Mouse (Mus musculus): Measurements from ENCODE around the gene Acbd3.

Gene Acbd3

GRCm38 (mm10) chr1:180725704-180726179 is at the start of gene Acbd3:
TSS of gene Acbd3 (plus strand) at chr1:180726043.
- in situ Hi-C loops (cut with MboI) = no loop called here

- in situ Hi-C loops (cut with MboI) = no loop called here
Measured at GRCm38 (mm10) chr1:180691284-180691683, 34.6 kb upstream of the Acbd3 start.

DNA sequence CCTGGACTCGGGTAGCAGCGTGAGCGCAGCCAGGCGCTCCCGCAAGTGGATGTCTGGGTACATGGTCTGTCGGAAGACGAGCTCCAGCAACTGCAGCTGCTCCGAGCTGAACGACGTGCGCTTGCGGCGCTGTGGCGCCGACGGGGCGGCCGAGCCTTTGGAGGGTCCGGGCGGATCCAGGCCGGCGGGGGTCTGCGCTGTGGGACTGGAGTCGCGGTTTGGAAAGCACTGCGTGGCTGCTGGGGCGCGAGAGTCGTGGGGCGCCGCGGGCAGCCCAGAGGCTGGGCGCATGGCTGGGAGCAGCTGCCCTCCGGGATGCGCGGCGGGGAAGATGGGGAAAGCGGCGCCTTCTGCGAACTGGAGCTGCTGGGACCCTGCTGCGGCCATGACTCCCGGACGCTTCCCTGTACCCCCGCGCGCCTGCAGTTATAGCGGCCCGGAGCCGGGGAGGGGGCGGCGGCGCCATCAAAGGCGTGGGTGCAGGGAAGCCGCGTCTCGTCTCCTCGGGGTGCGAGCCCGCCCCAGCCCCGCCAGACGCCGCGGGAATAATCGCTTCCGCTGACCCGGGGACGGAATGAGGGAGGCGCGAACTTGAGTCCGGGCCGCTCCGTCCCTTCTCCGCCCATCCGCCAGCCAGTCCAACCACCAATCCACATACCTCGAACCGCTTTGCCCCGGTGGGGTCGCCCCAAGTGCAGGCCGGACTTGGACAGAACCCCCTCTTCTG is 29.1 kb upstream of the Acbd3 start, which contains the start of gene Mixl1:
Mixl1 (minus strand) TSS at position 409 of the 727 bp plus-strand sequence.
- in situ Hi-C loops (cut with MboI) = no loop called here

- in situ Hi-C loops (cut with MboI) = no loop called here
Measured at GRCm38 (mm10) chr1:180698063-180698462, 27.8 kb upstream of the Acbd3 start.

DNA sequence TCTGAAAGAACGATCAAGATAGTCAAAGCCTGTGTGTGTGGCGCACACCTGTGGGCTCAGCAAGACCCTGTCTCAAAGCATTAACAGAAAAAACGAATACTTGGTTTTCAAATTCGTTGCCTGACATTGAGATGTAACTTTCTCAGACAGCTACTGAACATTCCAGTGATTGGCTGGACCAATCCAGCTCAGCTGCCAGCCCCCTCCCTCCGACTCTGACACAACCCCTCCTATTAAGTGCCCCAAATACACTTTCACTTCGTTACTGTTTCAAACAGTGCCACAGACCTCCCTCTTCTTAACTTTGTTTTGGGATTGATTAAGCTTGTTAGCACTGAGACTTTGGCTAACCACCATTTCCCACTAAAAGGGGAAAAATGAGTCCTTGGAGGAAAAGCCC is 22.4 kb upstream of the Acbd3 start:
- in situ Hi-C loops (cut with MboI) = no loop called here

GRCm38 (mm10) chr1:180707368-180707767 is 18.5 kb upstream of the Acbd3 start:
- in situ Hi-C loops (cut with MboI) = no loop called here

DNA sequence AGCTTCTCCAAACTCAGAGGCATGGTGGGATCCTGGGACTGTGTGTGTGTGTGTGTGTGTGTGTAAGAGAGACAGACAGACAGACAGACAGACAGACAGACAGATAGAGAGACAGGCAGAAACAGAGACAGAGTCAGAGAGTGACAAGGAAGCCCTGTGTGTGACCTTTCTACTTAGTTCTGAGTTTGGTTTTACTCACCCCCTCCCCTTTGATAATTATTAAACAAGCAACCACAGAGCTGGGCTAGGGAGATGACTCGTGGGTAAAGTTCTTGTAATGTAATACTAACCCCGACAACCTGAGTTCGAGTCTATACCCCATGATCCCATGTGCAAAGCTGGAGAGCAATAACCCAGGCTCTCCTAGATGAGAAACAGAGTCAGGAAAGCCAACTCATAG is 18.0 kb upstream of the Acbd3 start:
- in situ Hi-C loops (cut with MboI) = no loop called here

DNA sequence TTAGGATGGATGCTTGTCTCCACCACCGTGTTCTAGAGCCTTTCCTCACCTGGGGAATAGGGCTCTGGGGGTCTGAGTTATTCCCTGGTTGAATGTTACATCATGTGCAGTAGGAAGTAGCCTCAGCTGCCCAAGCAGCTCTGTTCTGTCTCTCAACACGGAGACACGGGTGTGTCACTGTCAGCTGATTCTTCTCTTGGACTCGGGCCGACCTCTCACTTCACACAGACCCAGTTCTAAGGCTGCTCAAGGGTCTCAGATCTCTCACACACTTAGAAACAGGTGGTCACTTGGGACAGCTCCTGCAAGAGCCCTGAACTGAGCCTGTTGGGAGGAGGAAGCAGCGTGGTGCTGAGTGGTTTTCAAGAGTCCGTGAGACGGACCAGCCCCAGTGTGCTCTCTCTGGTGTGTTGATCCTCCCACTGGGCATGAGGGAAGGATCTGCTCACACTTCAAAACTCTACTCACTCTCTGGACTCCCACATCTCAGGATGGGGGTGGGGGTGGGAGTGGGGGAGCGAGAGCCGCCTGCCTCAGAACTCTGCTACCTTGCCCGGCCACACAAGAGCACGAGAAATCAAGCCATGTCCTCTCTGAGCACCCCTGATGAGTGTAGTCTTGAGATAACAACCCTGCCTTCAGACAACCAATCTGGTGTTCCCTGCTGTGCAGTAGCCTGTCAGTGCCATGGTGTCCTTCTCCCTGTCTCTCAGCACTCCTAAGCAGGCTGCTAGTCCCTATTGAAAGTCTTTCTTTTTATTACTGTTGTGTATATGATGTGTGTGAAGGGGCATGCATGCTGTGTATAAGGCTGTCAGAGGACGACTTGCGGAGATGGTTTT is 16.7 kb upstream of the Acbd3 start:
- in situ Hi-C loops (cut with MboI) = no loop called here

DNA sequence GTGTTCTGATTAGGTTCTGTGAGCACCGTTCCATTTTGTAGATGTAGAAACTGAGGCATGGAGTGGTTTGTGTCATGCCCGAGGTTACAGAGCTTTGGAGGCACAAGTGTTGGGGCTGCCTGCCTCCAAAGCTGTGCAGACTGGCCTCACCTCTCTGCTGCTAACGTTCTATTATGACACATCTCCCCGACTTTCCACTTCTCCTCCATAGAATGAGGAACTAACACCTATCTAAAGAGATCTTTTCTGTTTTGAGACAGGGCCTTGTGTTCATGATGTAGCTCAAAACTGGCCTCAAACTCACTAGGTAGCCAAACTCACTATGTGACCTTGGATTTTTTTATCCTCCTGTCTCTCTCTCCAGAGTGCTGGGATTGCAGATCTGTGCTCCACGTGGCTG is 7.1 kb upstream of the Acbd3 start:
- in situ Hi-C loops (cut with MboI) = loop anchor here (5.0 kb wide), 1 partner anchor 44 kb away; no protein-coding TSS in a partner anchor

GRCm38 (mm10) chr1:180719483-180719882 is 6.4 kb upstream of the Acbd3 start:
- in situ Hi-C loops (cut with MboI) = loop anchor here (5.0 kb wide), 1 partner anchor 43 kb away; no protein-coding TSS in a partner anchor

DNA sequence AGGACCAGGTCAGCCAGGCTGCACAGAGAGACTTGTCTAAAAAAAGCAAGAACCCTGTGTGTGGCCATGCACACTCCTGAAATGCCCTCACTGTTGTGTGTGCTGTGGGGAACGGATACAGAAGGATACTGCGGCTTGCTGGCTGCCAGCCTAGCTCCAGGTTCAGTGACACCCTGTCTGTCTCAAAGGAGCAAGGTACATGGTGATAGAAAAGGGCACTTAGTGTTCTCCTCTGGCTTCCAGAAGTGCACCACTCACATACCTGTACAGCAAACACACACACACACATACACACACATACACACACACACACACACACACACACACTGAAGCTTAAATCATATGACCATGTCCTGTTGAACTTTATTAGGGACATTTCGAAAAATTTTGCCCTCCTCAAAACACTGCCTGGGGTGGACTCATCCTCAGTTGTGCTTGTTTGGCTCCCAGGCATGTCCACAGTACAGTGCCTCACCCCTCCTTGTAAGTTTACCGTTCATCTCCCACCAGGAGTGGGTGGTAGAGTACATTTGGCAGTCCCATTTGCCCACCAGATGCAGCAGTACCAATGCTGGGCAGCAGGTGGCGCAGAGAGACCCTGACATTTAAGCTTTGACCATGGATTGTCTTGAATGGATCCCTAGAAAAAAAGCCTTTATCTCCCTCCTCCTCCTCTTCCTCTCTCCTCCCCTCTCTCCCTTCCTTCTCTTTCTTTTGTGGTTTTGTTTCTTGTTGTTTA is 5.7 kb upstream of the Acbd3 start:
- in situ Hi-C loops (cut with MboI) = loop anchor here (5.0 kb wide), 1 partner anchor 42 kb away; no protein-coding TSS in a partner anchor

DNA sequence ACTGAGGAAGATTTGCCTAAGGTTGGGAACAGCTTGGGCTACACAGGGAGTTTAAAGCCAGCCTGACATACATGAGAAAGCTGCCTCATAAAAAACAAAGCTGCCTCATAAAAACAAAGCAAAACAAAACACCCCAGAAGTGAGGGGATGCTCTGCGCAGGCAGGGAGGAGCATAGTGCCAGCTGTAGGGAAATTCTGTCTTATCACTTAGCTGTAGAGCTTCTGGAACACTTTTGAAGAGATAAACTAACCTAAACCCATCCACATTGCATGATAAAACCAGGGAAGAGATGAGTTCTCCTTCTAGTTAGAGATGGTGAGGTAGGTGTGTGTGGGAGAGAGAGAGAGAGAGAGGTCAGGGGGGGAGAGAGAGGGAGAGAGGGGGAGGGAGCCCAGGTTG is 3.2 kb upstream of the Acbd3 start:
- in situ Hi-C loops (cut with MboI) = no loop called here

DNA sequence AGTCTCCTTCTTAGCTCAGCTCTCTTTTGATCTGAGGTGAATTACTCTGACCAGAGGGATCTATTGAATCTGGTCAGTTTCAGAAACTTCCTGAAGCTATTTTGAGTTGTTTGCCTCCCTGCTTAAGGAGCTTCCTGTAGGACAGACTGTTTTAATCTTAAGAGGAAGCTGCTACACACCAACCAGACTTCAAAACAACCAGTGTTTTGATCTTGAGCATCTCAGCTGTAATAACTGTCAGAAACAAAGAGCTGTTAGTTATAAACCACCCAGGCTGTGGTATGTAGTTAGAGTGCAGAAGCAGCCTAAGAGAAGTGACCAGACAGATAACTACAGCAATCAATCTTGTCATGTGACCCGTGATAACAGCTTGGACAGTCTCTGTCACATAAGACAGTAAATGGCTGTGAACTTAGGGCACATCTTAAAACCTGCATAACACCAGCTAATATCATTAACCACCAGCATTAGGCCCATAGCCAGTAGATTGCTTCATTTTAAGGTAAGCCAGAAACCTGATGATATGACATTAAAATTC is 2.1 kb upstream of the Acbd3 start:
- in situ Hi-C loops (cut with MboI) = no loop called here

DNA sequence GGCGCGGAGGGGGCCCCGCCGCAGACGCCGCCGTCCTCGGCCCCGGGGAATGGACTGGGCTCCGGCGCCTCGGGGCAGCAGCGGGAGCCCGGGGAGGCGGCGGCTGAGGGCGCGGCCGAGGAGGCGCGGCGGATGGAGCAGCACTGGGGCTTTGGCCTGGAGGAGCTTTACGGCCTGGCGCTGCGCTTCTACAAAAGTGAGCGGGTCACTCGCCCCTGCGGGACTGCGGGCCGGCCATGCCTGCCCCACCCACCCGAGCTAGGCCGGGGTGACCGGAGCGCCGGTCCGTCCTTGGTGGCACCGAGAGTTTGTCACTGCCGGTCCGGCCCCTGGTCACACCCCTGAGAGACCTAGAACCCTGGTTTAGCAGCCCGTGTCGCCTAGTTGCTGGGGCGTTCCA is 340 bp downstream of the Acbd3 start:
- in situ Hi-C loops (cut with MboI) = no loop called here

DNA sequence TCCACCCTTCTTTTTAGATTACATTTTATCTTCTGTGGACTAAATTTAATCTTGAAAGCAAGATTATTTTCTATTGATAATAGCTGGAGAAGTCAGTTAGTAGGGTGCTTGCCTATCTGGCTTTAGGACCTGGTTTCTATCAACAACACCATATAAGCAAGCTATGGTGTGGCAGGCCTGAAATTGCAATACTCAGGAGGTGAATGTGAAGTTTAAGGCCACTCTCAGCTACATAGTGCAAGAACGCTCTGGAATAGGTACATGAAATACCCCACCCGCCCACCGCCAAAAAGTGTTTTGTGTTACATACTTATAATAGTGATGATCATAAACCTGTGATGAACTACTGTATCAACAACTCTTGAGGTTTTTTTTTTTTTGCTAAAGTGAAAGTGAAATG is 3.4 kb downstream of the Acbd3 start:
- in situ Hi-C loops (cut with MboI) = no loop called here

DNA sequence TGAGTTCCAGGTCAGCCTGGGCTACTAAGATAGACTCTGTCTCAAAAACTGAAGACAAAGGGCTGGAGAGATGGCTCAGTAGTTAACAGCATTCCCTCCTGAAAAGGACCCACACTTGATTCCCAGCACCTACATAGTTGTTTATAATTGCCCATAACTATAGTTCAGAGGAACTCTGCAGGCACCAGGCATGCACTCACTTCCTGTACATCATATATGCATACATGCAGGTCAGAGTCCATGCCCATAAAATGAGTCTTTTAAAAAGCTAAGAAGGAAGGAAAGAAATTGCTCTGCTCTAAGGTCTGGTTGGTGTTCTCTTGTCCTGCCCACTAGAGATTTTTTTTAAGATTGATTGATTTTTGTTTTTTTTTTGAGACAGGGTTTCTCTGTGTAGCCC is 22.0 kb downstream of the Acbd3 start:
- in situ Hi-C loops (cut with MboI) = no loop called here

- in situ Hi-C loops (cut with MboI) = no loop called here
Measured at GRCm38 (mm10) chr1:180752115-180752514, 26.3 kb downstream of the Acbd3 start.

DNA sequence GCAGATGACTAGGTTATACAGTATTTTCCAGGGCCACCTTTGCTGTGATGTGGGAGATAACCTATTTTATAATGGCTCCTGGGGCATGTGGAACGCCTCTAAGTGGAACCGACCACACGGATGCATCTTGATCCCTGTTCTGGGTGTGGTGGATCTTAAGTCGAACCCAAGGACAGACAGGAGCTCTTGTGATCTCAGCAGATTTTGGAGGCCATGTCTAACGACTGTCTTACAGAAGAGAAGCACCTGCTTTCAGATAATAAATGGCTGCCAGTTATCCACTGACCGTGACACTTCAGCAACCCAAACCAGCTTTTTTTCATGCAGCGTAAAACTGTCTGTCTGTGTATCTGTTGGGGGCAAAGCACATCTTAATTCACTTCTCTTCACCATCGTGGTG is 28.5 kb downstream of the Acbd3 start:
- in situ Hi-C loops (cut with MboI) = no loop called here

DNA sequence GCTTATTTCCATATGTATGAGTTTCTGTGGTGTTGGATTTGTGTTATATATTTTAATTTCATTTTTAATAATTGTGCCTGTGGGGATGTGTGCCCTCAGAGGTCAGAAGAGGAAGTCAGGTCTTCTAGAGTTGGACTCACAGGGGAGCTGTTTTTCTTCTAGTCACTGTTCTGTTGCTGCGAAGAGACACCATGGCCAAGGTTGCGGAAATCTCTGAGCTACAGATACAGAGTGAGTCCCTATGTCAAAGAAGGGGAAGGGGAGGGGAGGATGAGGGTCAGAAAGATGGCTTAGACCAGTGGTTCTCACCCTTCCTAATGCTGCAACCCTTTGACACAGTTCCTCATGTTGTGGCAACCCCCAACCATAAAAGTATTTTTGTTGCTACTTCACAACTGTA is 30.9 kb downstream of the Acbd3 start:
- in situ Hi-C loops (cut with MboI) = no loop called here

DNA sequence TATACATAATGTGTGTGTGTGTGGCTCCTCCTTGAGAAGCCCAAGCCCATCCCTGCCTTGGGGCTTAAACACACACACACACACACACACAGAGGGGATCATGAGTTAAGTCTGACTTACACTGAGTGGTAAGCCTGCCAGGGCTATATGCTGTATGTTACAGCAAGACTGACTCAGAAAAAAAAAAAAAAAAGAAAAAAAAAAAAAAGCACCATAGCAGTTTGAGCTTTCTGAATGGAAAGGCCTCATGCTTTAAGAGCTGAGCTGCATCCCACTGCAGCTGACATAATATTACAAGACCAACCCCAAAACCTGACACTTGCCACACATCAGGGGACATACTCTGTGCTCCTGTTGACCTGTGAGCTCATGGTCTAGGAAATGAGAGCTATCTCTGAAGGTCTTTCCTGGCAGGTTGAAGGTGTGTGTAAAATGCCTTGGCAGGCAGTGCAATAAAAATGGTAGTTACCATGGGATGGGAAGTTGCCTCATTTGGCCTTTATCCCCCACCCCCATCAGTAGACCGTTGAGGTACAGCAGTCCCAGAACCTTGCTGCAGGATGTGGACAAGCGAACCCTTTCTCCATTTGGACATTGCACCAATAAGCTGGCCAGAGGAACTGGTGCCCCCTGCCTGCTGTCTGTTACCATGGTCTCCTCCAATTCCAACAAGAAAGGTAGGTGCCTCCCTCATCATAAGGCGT is 31.6 kb downstream of the Acbd3 start:
- in situ Hi-C loops (cut with MboI) = no loop called here

- in situ Hi-C loops (cut with MboI) = no loop called here
Measured at GRCm38 (mm10) chr1:180757956-180758520, 32.2 kb downstream of the Acbd3 start.
